Mouse (Mus musculus): ENCODE data around the gene Gm21903. TPM values are rescaled to one million over a fixed set of nuclear protein-coding genes. Genes with fewer than 3 reads are reported as not detected.

Gene Gm21903
- not detected in 2 replicates for total RNA-seq (2023)

DNA sequence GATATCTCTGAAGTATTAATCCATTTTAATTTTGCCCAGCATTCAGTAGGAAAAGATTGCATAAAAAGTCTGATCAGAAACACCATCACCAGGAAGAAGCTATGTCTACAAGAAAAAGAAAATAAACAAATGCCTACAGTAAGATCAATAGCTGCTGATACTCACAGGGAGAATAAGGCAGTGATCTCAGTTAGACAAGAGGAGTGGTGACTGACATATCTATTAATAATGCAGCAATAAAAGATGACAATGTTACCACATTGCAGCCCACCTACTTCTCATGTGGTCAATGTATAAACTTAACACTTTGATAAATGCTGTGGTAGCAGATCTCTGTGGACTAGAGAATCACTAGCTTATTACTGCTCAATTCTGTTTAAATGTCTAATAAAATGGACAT is at the start of gene Gm21903:
Gene Gm21903, minus strand, starts transcription at position 101 of the 400 bp plus-strand sequence.

DNA sequence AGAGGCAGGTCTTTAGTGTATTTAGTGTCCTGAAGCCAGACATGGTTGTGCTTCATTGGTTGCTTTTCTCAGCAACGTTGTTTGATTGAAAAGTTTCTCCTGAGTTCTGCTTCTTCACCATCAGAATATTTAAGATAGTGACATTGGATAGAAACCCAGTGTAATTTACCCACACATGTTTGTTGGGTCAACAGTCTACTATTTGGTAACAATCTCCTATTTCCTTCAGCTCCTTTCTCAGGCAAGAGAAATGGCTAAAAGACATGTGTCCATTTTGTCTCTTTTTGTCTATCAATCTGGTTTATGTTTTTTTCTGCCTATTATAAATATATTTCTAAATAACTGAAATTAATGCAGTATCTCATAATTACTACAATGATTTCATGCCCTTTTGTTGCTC is 33.8 kb upstream of the Gm21903 start, which contains the start of gene Esp23:
Gene Esp23, minus strand, starts transcription at position 101 of the 400 bp plus-strand sequence.

GRCm38 (mm10) chr17:39036395-39036794 is 6.7 kb downstream of the Gm21903 start, which contains the start of gene Esp24:
Esp24 (plus strand) TSS chr17:39036695.

Other genes starting within 250 kb of the Gm21903 start
- not detected in 2 replicates for gene Esp24, start 6.6 kb downstream of the Gm21903 start, total RNA-seq (2023)
- not detected in 2 replicates for gene Esp23, start 33.7 kb upstream of the Gm21903 start, total RNA-seq (2023)
- not detected in 2 replicates for gene Esp22, start 52.0 kb upstream of the Gm21903 start, total RNA-seq (2023)

All from neutrophil, adult 65 days (primary cell).